Mouse (Mus musculus) CD4-positive helper T cell, adult 2 months (primary cell): Measurements from ENCODE around the gene Zfp316.

Experiments
- DNase-seq: peaks from one replicate; pipeline ENCODE4 v3.0.0-alpha.2; 2012; ENCODE audit warnings: low read depth, missing footprints, low spot score

Gene Zfp316

GRCm38 (mm10) chr5:143269363-143270150 is at the start of gene Zfp316:
TSS of gene Zfp316 (minus strand) at chr5:143270022.
- peak; percentile 62 for DNase-seq

GRCm38 (mm10) chr5:143317288-143317610 is 47.4 kb upstream of the Zfp316 start:
- DNase-seq, result no peak

DNA sequence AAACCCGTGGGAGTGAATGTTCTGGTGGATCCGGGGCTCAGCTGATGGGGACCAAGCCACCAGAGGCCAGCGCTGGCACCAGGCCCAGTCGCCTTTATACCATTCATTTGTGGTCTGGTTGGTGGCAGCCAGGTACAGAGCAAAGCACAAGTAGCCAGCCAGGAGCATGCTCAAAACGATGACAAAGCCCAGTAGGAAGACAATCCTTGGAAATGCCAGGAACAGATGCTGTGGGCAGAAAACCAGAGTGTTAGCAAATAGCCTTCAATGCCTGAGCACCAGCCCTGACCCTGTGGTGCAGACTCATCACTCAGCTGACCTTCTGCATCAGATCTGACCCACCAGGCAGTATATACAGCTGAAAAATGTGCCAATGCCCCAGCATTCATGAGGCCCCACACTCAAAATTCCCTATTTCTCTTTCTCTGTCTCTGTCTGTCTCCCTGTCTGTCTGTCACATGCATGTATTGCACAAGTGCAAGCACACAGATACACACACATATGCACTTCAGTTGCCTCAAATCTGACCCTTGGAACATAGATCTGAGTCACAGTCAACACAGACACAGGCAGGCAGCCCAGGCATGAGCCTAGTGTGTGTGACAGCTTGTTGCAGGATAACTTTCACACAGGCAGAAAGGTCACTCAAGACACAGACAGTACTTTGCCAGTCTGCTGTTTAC is 46.9 kb upstream of the Zfp316 start:
- DNase-seq, result no peak

DNA sequence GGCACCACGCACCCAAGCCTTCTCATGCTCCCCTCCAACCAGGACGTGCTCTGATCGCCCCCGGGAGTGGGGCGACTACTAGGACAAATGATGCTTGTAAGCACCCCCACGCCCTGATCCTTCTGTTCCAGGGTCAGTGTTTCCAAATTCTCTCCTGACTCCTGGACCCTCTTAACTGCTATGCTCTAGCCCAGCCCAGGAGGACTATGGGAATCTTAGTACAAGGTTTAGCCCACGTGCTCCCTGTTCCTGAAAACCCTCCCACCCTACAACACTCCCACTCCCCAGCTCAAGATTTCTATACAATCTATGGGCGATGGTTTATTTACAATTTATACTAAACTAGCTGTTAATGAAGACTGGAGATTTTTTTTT is 45.7 kb upstream of the Zfp316 start:
- no peak for DNase-seq

- peak; percentile 91 for DNase-seq
Measured at GRCm38 (mm10) chr5:143314730-143315513, 45.1 kb upstream of the Zfp316 start, which contains the start of gene E130309D02Rik. TSS of gene E130309D02Rik (minus strand) at chr5:143315360.

DNA sequence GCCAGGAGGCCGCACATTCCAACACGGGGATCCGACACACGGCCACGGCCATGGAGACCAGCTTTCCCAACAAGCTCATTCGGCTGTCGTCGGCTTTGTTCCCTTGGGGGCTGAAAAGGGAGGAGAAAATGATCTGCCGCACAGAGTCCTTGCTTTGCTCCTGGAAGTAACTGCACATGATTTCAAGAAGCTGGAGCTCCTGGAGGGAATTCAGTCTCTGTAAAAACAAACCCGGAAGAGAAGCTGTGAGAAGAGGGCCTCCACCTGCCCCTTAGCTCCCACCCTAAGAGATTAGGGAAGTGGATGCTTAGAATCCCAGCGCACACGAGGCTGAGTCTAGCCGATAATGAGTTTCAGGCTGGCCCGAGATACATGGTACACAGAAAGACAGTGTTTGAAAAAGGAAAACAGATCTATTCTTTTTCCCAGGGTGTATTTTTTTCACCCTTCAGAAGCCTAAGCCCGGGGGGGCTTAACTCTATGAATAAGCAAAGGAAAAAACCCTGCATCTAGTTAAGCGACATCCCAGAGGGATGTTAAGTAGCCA is 44.4 kb upstream of the Zfp316 start:
- DNase-seq, result no peak

DNA sequence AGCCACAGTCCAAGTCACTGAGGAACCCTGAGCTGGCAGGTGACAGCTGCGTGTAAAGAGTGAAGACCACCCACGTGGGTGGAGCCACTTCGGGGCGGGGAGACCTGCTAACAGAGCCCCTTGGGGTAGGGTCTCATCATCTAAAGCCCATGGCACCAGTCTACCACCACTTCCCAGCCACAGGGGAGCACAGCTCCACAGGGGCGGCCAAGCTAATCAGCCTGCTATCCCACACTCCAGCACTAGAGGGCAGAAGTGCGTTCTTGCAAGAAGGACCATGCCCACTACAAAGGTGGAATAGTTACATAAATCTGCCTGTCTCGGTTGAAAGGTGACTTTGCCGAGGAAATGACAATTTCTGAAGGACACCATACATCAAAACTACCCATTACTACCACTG is 42.1 kb upstream of the Zfp316 start:
- DNase-seq, result peak; percentile 84

- no peak for DNase-seq
Measured at GRCm38 (mm10) chr5:143309916-143310315, 40.1 kb upstream of the Zfp316 start.

DNA sequence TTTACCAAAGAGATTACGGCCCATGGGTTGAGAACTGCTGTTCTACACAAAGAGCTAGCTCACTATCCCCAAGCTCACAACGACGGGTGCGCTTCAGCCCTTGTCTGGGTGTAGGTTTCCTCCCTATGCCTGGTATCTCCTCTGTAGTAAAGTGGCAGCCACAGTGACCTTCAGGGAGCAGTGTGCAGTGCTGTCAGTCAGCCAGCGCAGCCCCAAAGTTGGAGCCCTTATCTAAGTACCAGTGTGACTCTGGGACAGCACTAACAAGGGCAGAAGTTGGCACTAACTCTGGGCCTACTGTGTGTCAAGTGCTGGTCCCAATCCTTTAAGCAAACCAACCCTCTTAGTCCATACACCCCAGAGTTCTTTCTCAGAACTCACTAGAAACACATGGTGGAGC is 39.0 kb upstream of the Zfp316 start:
- no peak for DNase-seq

DNA sequence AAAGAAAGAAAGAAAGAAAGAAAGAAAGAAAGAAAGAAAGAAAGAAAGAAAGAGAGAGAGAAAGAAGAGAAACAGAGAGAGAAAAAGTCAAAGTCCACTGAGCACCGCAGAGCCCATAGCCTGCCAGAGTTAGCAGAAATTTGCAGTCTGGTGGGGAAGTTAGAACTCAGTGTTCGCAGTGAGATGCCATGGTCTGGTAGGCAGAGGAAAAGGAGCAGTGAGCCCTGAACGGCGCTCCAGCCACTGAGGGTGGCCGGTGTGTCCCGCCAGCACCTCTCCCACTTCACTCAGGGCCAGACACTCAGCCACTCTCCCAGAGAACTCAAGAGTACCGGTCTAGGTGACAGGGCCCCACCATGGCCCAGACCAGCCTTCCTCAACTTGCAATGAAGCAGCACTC is 34.4 kb upstream of the Zfp316 start:
- DNase-seq, result no peak

GRCm38 (mm10) chr5:143301296-143301695 is 31.5 kb upstream of the Zfp316 start:
- no peak for DNase-seq

- DNase-seq, result peak; percentile 32
Measured at GRCm38 (mm10) chr5:143299686-143300085, 29.9 kb upstream of the Zfp316 start.

DNA sequence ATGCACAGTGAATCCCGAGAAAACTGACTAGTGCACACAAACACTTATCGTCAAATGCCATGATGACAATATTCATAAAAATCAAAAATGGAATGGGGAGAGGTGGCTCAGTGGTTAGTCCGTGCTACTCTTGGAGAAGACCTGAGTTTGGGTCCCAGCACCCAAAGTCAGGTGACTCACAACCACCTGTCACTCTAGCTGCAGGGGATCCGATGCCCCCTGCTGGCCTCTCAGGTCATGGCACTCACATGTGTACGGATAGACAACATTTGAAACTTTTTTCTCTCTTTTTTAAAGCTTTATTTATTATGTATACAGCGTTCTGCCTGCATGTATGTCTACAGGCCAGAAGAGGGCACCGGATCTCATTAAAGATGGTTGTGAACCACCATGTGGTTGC is 28.6 kb upstream of the Zfp316 start:
- peak; percentile 25 for DNase-seq

DNA sequence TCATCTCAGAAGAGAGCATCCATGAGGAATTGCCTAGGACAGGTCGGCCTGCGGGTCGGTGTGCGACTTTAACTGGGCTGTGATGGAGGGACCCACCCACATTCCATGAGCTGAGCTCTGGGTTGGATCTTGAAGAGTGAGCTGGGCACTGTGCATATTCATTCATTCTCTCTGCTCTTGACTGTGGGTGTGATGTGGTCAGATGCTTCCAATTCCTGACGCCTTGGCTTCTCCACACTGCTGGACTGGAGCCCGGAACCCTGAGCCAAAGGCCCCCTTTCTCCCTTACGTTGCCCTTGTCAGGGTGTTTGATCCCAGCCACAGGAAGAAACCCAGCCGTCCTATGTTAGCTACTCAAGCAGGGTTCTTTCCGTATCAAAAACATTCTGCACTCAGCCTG is 28.2 kb upstream of the Zfp316 start:
- no peak for DNase-seq

DNA sequence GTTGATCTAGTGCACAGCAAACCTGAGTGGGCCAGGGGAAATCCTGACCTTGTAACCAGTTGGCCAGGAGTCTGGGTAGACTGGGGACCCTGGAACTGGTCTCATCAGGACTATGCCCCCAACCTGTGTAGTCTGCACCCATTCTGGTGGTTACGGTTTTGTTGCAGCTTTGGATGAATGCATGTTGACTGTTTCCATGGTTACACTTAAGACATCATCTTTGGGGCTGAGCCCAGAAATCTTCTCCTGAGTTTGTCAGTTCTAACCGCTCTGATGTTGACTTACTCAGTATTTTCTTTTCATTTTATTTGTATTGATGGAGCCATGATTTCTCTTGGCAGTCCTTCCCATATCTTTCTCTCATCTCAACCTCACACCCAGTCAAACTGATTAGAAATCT is 25.5 kb upstream of the Zfp316 start:
- DNase-seq, result no peak

DNA sequence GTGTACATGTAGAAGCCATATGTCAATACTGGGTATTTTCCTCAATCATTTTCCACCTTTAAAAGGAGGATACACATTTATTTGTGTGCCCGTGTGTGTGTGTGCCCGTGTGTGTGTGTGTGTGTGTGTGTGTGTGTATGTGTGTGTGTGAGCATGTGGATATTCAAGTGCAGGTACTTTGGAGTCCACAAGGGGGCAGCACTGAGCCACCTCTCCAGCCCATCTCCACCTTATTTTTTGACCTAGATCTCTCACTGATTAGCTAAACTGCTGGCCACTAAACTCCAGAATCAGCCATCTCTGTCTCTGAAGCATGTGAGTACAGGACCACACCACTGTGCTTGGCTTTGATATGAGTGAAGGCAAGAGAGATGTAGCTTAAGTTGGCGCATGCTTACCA is 25.0 kb upstream of the Zfp316 start:
- DNase-seq, result no peak

DNA sequence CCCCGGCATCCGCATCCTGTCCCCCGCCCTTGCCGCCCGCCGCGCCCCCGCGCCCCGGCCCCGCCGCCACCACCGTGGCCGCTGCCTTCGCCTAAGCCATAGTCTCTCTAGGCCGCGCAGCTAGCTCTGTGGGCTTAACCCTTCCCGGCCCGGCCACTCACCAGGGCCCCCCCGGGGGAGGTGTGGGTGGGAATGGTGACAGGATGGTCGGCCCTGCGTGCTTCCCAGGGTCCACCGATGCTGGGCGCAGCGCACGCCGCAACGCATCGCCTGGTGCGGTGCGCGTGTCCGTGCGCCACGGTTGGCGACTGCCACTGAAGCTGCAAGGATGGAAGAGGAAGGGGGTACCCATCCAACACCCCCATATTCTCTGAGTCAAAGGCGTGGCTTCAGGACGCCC is 23.6 kb upstream of the Zfp316 start, which contains the start of gene Zfp853:
Gene Zfp853 (minus strand): TSS at position 220 of the 400 bp plus-strand sequence.
- DNase-seq, result no peak

GRCm38 (mm10) chr5:143292879-143293278 is 23.1 kb upstream of the Zfp316 start:
- DNase-seq, result no peak

DNA sequence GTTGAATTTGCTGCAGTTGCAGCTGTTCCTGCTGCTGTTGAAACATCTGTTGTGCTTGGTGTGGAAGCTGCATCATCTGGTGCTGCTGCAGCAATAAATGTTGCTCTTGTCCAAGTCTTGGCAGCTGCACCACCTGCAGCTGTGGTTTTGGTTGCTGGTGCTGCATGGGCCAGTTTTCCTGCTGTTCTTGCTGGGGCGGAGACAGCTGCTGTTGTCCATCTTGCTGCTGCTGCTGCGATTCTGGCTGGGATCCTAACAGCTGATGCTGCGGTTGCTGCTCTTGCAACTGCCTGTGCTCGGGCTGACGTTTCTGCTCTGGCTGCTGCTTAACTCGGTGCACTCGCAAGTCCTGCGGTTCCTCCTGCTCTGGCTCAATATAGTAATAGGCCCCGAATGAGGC is 19.5 kb upstream of the Zfp316 start:
- DNase-seq, result no peak

- no peak for DNase-seq
Measured at GRCm38 (mm10) chr5:143288378-143288911, 18.6 kb upstream of the Zfp316 start.

DNA sequence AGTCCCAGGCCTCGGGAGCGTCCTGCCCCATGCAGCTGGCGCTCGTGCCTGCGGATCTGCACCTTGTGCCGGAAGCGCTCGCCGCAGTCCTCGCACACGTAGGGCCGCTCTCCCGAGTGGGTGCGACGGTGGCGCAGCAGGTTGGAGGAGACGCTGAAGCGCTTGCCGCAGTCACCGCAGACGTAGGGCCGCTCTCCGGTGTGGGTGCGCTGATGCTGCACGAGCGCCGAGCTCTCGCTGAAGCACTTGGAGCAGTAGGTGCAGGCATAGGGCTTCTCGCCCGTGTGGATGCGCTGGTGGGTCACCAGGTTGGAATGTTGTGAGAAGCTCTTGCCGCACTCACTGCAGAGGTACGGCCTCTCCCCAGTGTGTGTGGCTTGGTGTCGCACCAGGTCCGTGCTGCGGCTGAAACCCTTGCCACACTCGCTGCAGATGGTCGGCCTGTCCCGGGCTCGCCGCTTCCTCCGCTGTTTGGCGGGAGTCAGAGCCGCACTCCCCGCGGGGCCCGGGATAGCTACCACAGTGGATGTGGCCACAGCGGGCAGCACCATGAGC is 18.0 kb upstream of the Zfp316 start:
- DNase-seq, result peak; percentile 59

DNA sequence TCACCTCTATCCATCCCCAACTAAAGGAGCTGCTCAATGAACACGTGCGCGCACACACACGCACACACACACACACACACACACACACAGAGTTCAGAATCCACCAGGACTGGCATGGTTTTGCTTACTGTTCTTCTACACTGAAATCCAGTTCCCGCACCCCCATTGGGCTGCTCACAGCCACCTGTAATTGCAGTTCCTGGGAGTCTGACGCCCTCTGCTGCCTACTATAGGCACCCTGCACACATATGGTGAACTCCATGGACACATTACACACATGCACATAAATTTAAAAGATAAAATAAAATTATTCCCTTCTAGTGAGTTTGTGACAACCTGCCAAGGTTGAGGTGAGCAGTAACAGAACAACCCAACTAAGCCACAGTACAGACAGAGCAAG is 14.9 kb upstream of the Zfp316 start:
- no peak for DNase-seq
